Mouse (Mus musculus) small intestine, adult 2 months (tissue): ENCODE measurements at regions not wholly inside any gene's neighbourhood (a gene's known extent, or its start where the extent isn't known, plus 50 kb on each side); places are given as distances from the start of the nearest gene placed in this dataset.

Experiments used
- CTCF ChIP-seq: fragments of 200-500 bp; IDR thresholded peaks from 2 replicates; pipeline ENCODE4 v1.5.1; 2012; ENCODE audit warnings: low read depth, mild to moderate bottlenecking, control low read depth, inconsistent platforms, low read length, moderate library complexity, mixed read lengths; ENCODE audit not compliant: insufficient replicate concordance, insufficient read length; ENCODE audit errors: extremely low read depth
- POLR2A ChIP-seq: fragments of 200-500 bp; IDR thresholded peaks from 2 replicates; pipeline ENCODE4 v1.6.1; 2012; ENCODE audit warnings: low read depth, mild to moderate bottlenecking, control low read depth, inconsistent platforms, low read length, moderate library complexity

- TF ChIP-seq POLR2A (no peak), CTCF (no peak)
Measured at GRCm38 (mm10) chr17:27261251-27261650, 57.0 kb upstream of the Lemd2 start.
